Mouse (Mus musculus) adrenal gland, postnatal 36 days (tissue): ENCODE results near the gene Thap3. TPM values are rescaled to one million over a fixed set of nuclear protein-coding genes. Genes with fewer than 3 reads are reported as not detected.

Source experiments
- total RNA-seq, 2 experiments: library from RNA; stranded (reverse); gene quantifications; 2 replicates each; pipeline ENCODE4 v1.2.3; 2021

The Thap3 gene
- total RNA-seq, 2 experiments from 2014 or later = 19.5 to 20.5 TPM

Other genes starting within 250 kb of the Thap3 start
- gene Camta1, start 127.1 kb downstream of the Thap3 start, total RNA-seq = 10 to 100 TPM; 28.7 to 33.3 TPM
- gene Dnajc11, start 55.3 kb downstream of the Thap3 start, total RNA-seq = 10 to 100 TPM; 93.5 to 95.9 TPM
- gene Phf13, start 7.3 kb upstream of the Thap3 start, total RNA-seq = 10 to 100 TPM; 17.2 to 17.7 TPM
- 10 to 100 TPM; 21.7 to 29.7 TPM for gene Klhl21, start 19.8 kb upstream of the Thap3 start, total RNA-seq
- 1 to 10 TPM; 8.6 to 9.7 TPM for gene Zbtb48, start 38.7 kb upstream of the Thap3 start, total RNA-seq
- gene Tas1r1, start 49.6 kb upstream of the Thap3 start, total RNA-seq = not detected
- gene Nol9, start 50.3 kb upstream of the Thap3 start, total RNA-seq = 10 to 100 TPM; 24.8 to 27.3 TPM
- gene Plekhg5, start 83.5 kb upstream of the Thap3 start, total RNA-seq = 10 to 100 TPM; 10.0 to 13.5 TPM
- gene Tnfrsf25, start 126.9 kb upstream of the Thap3 start, total RNA-seq = 1 to 10 TPM; 1.7 to 3.0 TPM
- gene Espn, start 163.4 kb upstream of the Thap3 start, total RNA-seq = 1 to 10 TPM; 1.2 to 1.5 TPM
- not detected for gene Hes2, start 169.9 kb upstream of the Thap3 start, total RNA-seq
- 10 to 100 TPM; 37.1 to 53.6 TPM for gene Acot7, start 189.1 kb upstream of the Thap3 start, total RNA-seq